Mouse (Mus musculus) spleen, adult 2 months (tissue): Measurements from ENCODE around the gene Ube2g2. TPM values are rescaled to one million over a fixed set of nuclear protein-coding genes. Genes with fewer than 3 reads are reported as not detected.
A peak's percentile ranks its signal among the peaks of the same experiment; 100 is the strongest.

Experiments used
- DNase-seq, 2 experiments: peaks; one replicate each; pipeline versions ENCODE4 v3.0.0 to v3.0.0-alpha.2; 2012 to 2021; ENCODE audit warnings: low spot score in 2 of 2, low read depth in 1 of 2
- H3K27ac ChIP-seq: fragments of 200-500 bp; 2 replicates; pipeline ENCODE4 v1.5.1; 2012; ENCODE audit warnings: low read length, inconsistent platforms; ENCODE audit not compliant: insufficient read depth
- H3K27me3 ChIP-seq: fragments of 200-500 bp; 2 replicates; pipeline ENCODE4 v1.6.1; 2012; ENCODE audit warnings: mild to moderate bottlenecking, moderate library complexity, low read length, inconsistent platforms; ENCODE audit not compliant: control insufficient read depth, insufficient read depth
- H3K36me3 ChIP-seq: fragments of 200-500 bp; 2 replicates; pipeline ENCODE4 v1.6.1; 2012; ENCODE audit warnings: mild to moderate bottlenecking, low read length, inconsistent platforms; ENCODE audit not compliant: control insufficient read depth, insufficient read depth
- H3K4me1 ChIP-seq: fragments of 200-500 bp; 2 replicates; pipeline ENCODE4 v1.6.1; 2011; ENCODE audit warnings: inconsistent platforms; ENCODE audit not compliant: control insufficient read depth, insufficient read depth, insufficient read length
- H3K4me3 ChIP-seq: fragments of 200-500 bp; 2 replicates; pipeline ENCODE4 v1.5.1; 2011; ENCODE audit warnings: mild to moderate bottlenecking, inconsistent platforms; ENCODE audit not compliant: insufficient read depth, insufficient read length; ENCODE audit errors: extremely low read depth
- CTCF ChIP-seq: fragments of 200-500 bp; IDR thresholded peaks from 2 replicates; pipeline ENCODE4 v1.5.1; 2011; ENCODE audit warnings: mild to moderate bottlenecking, inconsistent platforms; ENCODE audit not compliant: insufficient read depth, insufficient read length, insufficient replicate concordance; ENCODE audit errors: extremely low read depth
- POLR2A ChIP-seq: fragments of 200-500 bp; IDR thresholded peaks from 2 replicates; pipeline ENCODE4 v1.6.1; 2011; ENCODE audit warnings: low read depth, low read length, inconsistent platforms
- WGBS: fragments of 180-500 bp; shearing (Covaris S2); methylation state at CpG from one replicate; pipeline ENCODE4 v1.1.7; 2018; 5-methylcytosine and 5-hydroxymethylcytosine counted together
- polyA plus RNA-seq: library from polyadenylated mRNA; depleted of rRNA; stranded (reverse); fragments of >200 nt; gene quantifications from 2 replicates; pipeline ENCODE4 v1.2.3, GENCODE M21; 2012

Gene Ube2g2
- polyA plus RNA-seq, 1 experiment: 31.4 TPM

GRCm38 (mm10) chr10:77666342-77666741 lies 44.3 kb downstream of the Ube2g2 start:
- no peaks in the 10 kb centered on the region for H3K27me3 ChIP-seq
- no peak overlapping the region for H3K27ac ChIP-seq
- no peak for DNase-seq
- no peak overlapping the region for H3K4me3 ChIP-seq
- H3K36me3 ChIP-seq: no peaks in the 10 kb centered on the region
- 75% methylated on average over 8 of the region's 8 CpGs for WGBS
- TF ChIP-seq POLR2A: no peak
- TF ChIP-seq CTCF: no peak
- no peaks in the 10 kb centered on the region for H3K4me1 ChIP-seq

- TF ChIP-seq POLR2A: no peak
- TF ChIP-seq CTCF: no peak
- H3K4me3 ChIP-seq: no peak overlapping the region
Measured at GRCm38 (mm10) chr10:77667402-77667801, 45.3 kb downstream of the Ube2g2 start.

GRCm38 (mm10) chr10:77670710-77671109 lies 48.6 kb downstream of the Ube2g2 start:
- Histone ChIP-seq H3K4me3 (no peak overlapping the region), H3K36me3 (no peaks in the 10 kb centered on the region), H3K4me1 (peaks cover 8% of the 10 kb centered on the region; the same call in 1 of the 2 replicates), H3K27me3 (no peaks in the 10 kb centered on the region), H3K27ac (no peak overlapping the region)
- no peak for DNase-seq
- TF ChIP-seq CTCF: no peak
- no peak for TF ChIP-seq POLR2A
- 79% methylated on average over 4 of the region's 4 CpGs for WGBS

More at GRCm38 (mm10) chr10:77667402-77667801, 45.3 kb downstream of the Ube2g2 start:
- no peaks in the 10 kb centered on the region for H3K27me3 ChIP-seq
- no peaks in the 10 kb centered on the region for H3K36me3 ChIP-seq
- DNase-seq: no peak
- H3K4me1 ChIP-seq: no peaks in the 10 kb centered on the region
- no peak overlapping the region for H3K27ac ChIP-seq
- 75% methylated on average over 4 of the region's 4 CpGs for WGBS

GRCm38 (mm10) chr10:77671519-77671918 lies 49.4 kb downstream of the Ube2g2 start:
- Histone ChIP-seq H3K4me3 (no peak overlapping the region), H3K27me3 (no peaks in the 10 kb centered on the region), H3K27ac (no peak overlapping the region), H3K36me3 (no peaks in the 10 kb centered on the region), H3K4me1 (peaks cover 8% of the 10 kb centered on the region; the same call in 1 of the 2 replicates)
- 52% methylated on average over 4 of the region's 4 CpGs for WGBS
- no peak for DNase-seq
- TF ChIP-seq CTCF (no peak), POLR2A (no peak)

GRCm38 (mm10) chr10:77673765-77674164 lies 51.7 kb downstream of the Ube2g2 start:
- peak; percentile 18 to 55 for DNase-seq
- WGBS: 35% methylated on average over 13 of the region's 13 CpGs
- TF ChIP-seq POLR2A (no peak), CTCF (no peak)
- no peak overlapping the region for H3K27ac ChIP-seq
- no peaks in the 10 kb centered on the region for H3K36me3 ChIP-seq
- no peak overlapping the region for H3K4me3 ChIP-seq
- H3K4me1 ChIP-seq: peaks cover 8% of the 10 kb centered on the region; the same call in 1 of the 2 replicates
- H3K27me3 ChIP-seq: peaks cover 6% of the 10 kb centered on the region; the same call in 1 of the 2 replicates

GRCm38 (mm10) chr10:77677562-77677961 lies 55.5 kb downstream of the Ube2g2 start:
- H3K27me3 ChIP-seq: peaks cover 6% of the 10 kb centered on the region; the same call in 1 of the 2 replicates
- H3K4me3 ChIP-seq: no peak overlapping the region
- WGBS: 2% methylated on average over 35 of the region's 35 CpGs
- TF ChIP-seq POLR2A: no peak
- TF ChIP-seq CTCF: no peak
- peaks cover 8% of the 10 kb centered on the region; the same call in 1 of the 2 replicates for H3K4me1 ChIP-seq
- no peak overlapping the region for H3K27ac ChIP-seq
- DNase-seq: no peak
- H3K36me3 ChIP-seq: no peaks in the 10 kb centered on the region

GRCm38 (mm10) chr10:77682994-77683393 lies 60.9 kb downstream of the Ube2g2 start:
- TF ChIP-seq CTCF (no peak), POLR2A (no peak)
- 79% methylated on average over 7 of the region's 7 CpGs for WGBS

GRCm38 (mm10) chr10:77684181-77684580 lies 62.1 kb downstream of the Ube2g2 start:
- Histone ChIP-seq H3K4me1 (no peaks in the 10 kb centered on the region), H3K36me3 (no peaks in the 10 kb centered on the region), H3K27me3 (peaks cover 2% of the 10 kb centered on the region; the same call in 1 of the 2 replicates), H3K4me3 (no peak overlapping the region), H3K27ac (no peak overlapping the region)
- DNase-seq: no peak
- WGBS: 30% methylated on average over 8 of the region's 8 CpGs
- no peak for TF ChIP-seq POLR2A
- TF ChIP-seq CTCF: no peak

More at GRCm38 (mm10) chr10:77682994-77683393, 60.9 kb downstream of the Ube2g2 start:
- H3K36me3 ChIP-seq: no peaks in the 10 kb centered on the region
- H3K4me3 ChIP-seq: no peak overlapping the region
- no peaks in the 10 kb centered on the region for H3K4me1 ChIP-seq
- no peak for DNase-seq
- H3K27me3 ChIP-seq: peaks cover 2% of the 10 kb centered on the region; the same call in 1 of the 2 replicates
- no peak overlapping the region for H3K27ac ChIP-seq
